Mouse (Mus musculus) c-Kit-positive CD71-positive TER-119-negative erythroid progenitor cells, embryonic 14.5 days (primary cell): ENCODE results near the gene 5730522E02Rik.

Experiments
- DNase-seq: peaks from one replicate; pipeline ENCODE4 v3.0.0-alpha.2; 2013; ENCODE audit warnings: low read depth

Gene 5730522E02Rik

DNA sequence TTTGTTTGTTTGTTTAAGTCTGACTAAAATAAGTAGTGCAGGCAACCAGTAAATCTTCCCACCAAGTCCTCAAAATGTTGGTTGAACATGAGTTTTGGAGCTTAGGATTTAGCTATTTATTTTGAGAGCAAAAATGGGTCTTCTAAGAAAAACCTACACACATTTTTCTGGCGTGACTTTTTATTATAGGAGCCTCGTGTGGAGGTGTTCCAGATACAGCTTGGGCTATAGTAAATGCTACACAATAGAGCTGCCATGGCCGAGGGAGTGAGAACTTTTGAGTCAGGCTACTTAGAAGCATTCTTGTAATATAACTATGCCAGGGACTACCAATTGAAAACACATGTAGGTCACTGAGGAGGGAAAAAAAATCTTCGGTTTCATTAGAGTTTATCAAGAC, 540.5 kb downstream of the 5730522E02Rik start:
- no peak for DNase-seq

DNA sequence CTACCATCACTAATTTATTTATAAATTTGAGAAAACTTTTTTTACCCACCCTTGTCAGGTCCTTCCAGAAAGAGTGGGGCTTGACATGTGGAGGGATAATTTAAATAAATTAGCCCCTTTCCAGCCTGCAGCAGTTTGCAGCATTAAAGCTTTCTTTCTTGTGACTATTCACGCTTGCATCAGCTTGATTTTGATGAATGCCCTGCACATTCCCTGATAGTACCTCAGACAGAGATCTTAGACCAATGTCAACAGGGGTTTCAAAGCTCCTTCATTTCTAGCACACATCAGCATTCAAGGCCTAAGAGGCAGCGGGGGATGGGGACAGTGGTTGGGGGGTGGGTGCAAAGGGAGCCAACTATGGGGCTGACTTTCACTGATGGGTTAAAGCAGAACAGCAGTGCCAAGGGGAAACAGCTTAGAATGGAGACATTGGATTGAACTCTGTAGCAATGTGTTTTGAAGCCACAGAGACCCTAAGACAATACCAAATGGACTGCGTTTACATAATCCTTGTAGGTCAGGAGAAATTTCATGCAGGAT, 545.9 kb downstream of the 5730522E02Rik start:
- DNase-seq: no peak

DNA sequence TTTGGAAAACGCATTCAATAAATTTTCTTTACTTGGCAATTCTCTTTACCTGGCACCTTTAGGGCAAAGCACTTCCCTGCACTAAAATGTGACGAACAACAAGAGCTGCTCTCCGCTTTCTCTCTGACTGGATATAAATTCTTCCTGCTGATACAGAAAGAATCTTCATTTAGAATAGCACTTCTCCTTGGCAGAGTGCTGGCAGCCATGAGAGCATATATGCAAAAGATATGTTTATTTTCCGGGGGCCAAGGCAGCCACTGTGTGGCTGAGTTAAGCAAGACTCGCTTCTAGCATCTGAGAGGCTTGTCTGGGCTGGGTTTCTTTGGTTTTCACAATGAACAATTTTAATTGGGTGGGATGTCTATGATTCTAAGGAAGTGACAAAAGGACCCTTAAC, 564.3 kb downstream of the 5730522E02Rik start:
- DNase-seq: no peak

DNA sequence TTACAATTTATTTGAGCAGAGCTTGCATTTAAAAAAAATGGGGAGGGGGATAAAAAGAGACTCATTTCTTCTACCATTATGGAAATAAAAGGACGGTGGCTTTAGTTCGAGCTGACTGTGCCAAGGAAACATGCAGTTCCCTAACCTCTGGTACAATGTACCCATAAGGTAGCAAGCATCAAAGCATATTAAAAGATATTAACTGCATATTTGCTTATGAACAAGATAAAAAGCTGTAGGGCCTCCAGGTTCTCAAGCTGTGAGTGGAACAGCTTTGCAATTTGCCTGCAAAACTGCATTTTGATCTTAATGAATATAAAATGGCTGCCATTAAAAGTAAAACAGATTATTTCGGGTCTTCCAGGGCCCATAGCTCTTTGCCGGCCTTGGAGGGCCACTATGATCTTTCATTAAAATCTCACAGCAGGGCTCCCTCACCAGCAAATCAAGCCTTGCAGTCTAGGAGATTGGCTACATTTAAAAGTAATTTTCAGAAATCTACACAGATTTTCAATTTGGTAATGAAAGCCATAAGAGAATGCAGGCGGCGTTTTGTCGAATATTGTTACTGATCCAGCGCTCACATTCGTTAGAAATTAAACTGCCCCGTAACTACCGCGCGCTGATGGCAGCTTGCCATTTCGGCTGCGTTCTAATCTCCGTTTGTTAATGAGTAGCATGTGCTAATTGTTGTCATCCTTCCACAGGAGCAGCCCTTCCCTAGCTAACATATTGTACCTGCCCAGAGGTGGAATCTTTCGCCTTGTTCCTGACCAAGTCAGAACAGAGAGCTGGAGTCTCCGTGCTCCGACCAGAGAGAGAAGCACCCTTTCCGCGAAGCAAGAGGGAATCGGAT, 565.6 kb downstream of the 5730522E02Rik start:
- DNase-seq: no peak

DNA sequence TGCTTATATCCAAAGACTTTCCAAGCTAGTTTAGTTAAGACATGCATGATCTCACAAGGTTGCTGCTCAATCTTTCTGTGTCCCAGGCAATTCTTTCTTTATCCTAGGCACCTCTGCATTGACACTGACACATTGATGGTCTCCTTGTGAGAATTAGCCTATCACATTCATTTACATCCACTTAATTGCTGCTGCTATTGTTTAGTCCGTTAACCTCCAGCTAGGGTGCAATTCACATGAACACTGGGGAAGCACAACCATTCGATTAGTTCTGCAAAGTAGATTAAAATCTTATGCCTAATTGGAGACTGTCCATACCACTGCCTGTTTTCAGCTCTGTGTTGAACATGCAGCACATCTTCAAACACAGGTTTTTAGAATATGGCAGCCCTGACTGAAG, 603.7 kb downstream of the 5730522E02Rik start:
- no peak for DNase-seq

DNA sequence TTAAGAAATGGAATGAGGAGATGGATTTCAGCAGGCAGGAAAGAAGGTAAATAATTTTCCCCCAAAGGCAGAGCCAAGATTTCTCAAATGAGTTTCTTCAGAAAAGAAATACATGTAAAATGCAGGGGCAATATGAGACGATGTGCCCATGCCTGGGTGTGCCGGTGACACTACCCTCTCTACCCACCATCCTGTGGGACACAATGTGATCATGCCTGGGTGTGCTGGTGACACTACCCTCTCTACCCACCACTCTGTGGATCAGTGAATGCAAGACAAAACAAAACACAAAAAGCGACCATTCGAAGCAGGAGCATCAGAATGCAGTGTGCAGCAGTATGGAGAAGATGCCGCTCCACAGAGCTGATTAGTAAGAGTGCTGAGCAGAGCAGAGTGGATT, 610.5 kb downstream of the 5730522E02Rik start:
- DNase-seq: no peak

DNA sequence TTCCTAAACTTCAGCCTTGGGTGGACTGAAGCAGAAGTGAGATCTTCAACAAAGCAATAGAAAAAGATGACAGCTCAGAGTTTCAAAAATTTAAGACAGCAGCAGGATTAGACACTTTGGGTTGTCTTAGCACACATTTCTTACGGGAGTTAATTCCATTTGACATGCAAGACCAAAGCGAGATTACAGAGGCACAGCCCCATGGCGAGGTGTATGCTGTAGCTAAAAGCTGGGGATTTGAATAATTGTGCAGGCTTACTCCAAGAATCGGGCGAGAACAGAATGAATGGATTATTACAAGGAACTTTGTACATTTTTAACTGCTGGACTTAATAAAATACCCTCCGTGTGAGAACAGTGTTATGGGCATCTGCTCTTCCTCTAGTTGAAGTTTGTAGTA, 615.3 kb downstream of the 5730522E02Rik start:
- no peak for DNase-seq

DNA sequence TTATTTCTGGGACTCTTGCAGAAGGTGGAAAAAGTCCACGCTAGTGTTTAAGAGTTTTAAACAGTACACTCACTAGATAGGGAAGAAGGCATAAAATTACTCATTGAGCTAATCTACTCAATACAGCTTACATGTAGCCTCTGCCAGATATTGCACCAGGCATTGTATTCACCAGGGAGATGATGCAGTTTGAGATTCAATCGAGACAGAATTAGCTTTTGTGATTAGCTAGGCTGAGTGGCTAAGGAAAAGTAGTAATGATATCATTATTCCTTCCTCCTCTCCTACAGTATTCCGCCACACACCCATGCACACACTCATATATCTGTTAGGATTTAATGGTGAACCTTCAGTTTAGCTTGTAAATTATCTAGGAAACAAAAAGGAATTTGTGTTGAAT, 615.8 kb downstream of the 5730522E02Rik start:
- DNase-seq: no peak

DNA sequence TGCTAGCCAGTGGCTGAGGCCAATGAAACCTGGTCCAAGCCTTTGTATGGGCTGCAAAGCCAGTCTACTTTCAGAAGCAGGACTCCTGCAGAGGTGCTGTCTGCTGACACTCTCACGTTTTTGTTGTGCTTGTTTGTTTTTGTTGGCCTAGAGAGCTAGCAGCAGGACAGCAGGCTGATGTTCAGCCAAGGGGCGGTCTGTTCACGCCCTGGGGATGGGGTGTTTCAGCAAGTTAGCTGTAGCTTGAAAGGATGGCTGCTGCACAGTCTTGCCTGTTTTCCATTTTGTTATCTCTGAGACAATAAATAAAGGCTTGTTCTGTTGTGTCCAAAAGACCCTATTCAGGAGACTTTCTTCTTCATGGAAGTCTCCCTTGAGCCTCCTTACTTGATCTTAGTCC, 618.3 kb downstream of the 5730522E02Rik start:
- DNase-seq: no peak

DNA sequence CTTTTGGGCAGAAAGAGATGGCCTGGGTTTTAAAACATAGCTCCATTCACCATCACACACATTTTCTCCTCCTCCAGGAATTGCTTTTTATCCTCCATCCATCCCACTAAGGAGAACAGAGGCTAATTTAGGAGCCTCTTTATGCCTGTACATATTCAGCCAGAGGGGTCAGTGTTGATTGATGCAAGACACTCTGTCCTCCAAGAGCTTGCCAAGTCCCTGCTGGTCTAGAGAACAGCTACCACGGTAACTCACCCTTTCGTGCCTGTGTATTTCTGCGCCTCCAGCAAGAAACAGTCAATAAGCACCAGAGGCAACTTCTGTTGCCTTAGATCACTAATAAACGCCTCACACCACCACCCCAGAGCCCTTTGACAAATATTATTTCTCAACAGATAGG, 620.3 kb downstream of the 5730522E02Rik start:
- DNase-seq: no peak

DNA sequence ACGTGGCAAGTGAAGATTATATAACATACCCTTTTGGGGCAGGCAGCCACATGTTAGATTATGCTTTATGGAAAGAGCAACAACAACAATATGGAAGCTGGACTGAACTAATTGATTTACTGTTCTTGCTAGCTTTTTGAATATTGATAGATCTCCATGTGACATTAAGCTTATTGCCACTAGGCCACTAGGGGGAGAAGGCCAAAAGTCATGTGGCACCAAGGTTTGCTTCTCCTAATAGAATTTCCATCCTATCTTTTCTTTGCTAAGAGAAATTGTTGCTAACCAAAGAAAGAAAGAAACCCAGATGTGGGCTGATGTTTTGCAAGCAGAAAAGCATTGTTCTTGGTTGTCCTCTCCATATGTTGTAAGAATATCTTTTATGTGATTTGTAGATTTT, 621.1 kb downstream of the 5730522E02Rik start:
- no peak for DNase-seq

DNA sequence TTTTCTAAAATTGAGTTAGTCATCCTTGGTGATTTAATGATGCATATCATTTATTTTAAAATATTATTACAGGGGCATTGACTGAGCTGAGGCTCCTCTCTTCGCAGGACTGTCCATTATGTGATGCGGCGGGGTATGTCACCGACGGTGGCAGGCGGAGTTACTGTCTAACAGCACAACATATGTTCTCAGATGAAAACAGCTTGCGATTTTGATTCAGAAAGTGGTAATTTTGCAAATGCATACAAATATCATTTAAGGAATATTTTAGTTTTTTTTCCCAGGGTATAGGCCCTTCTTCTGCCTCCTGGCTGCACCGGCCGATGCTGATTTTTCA, 636.5 kb downstream of the 5730522E02Rik start:
- DNase-seq: no peak

DNA sequence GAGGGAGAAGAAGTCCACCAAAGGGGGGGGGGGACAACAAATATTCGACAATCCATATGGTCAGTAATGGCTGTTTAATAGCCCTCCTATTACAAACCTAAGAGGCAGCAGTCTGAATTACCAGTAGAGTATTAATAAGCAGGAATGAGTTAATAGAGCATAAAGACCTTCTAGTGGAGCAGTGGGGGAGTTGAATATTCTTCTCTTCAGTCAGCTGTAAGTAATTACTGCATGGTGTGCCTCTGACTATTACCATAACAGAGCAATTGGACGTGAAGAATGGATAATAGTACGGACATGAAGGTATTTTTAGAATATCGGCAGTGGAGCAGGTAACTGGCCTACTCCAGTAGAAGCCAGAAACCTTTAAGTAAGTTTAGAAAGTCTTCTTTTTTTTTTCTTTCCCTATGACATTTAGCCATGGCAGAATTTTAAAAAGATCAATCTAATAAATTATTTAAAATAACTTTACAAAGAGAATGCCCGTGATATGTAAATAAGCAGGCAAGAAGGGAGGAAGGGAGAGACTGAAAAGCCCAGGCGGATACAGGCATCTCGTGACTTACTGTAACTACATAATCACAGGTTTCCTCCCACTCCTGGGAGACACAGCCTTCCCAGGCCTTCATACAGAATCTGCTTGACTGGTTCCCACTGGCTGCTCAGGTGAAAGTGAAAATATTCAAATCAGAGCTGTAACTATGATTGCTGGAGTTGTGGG, 637.0 kb downstream of the 5730522E02Rik start:
- no peak for DNase-seq

DNA sequence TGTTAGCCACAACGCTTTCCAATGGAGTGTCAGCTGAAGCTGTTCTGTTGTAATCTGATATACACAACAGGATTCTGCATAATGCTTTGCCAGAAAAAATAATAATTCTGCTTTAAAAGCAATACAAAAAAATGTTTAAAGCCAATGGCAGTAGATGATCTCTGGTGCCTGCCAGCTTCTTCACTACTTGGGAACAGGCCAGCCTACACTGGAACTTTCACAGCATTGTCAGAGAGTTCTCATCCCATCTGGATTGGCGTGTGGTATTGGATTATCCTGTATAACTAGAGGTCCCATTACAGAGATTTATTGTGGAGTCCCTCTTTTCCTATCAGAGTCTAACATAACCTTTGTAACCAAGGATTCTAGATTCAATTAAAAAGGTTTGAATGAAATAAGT, 639.2 kb downstream of the 5730522E02Rik start:
- DNase-seq: no peak
